Mouse (Mus musculus): ENCODE measurements at regions not wholly inside any gene's neighbourhood (a gene's known extent, or its start where the extent isn't known, plus 50 kb on each side); places are given as distances from the start of the nearest gene placed in this dataset.

DNA sequence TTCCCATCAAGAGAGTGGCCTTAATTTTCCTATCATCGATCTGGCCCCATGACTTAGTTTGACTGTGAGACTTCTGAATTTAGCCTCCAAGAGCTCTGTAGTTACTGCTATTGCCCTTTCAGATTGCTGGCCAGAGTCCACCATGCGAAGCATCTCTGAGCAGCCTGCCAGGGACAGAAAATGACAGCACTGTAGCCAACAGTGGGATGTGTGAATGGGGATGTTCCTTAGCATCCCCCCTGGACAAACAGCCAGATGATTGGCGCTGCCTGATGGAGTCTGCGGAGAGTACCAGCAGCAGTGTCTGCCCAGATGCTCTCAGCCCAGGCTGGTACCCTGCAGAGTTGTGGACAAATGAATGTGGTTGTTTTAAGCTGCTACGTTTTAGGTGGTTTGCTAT, 96.6 kb downstream of the 4931417E11Rik start:
- Histone ChIP-seq H3K36me3 (ENCODE audit: control insufficient read depth, insufficient read depth, low read length) (no peaks in the 10 kb centered on the region), H3K4me3 (replicated peaks; ENCODE audit: low read length) (no peak overlapping the region), H3K4me2 (replicated peaks; ENCODE audit: low read depth, low read length, severe bottlenecking) (no peak overlapping the region), H3K9me3 (ENCODE audit: control insufficient read depth, low read length) (peaks cover 5% of the 10 kb centered on the region; the same call in 1 of the 2 replicates), H3K4me1 (ENCODE audit: control insufficient read depth, insufficient read depth, low read length) (0 out of 2 replicates have a peak, but pooled peaks cover 5% of the 10 kb centered on the region), H3K9ac (ENCODE audit: low read depth, low read length, severe bottlenecking) (no peak overlapping the region), H3K27me3 (ENCODE audit: control insufficient read depth, insufficient read depth, low read length) (0 out of 2 replicates have a peak, but pooled peaks cover 3% of the 10 kb centered on the region), H3K27ac (replicated peaks; ENCODE audit: low read depth, low read length) (no peak overlapping the region)
- ATAC-seq (ENCODE audit: low FRiP score, low read depth): no peak
- no peak for TF ChIP-seq POLR2A (IDR thresholded peaks at IDR 0.05; ENCODE audit: borderline replicate concordance, extremely low read depth, insufficient read depth, insufficient read length)
- 85% methylated on average over 5 of the region's 5 CpGs for WGBS
- no peak for DNase-seq (ENCODE audit: low spot score)

DNA sequence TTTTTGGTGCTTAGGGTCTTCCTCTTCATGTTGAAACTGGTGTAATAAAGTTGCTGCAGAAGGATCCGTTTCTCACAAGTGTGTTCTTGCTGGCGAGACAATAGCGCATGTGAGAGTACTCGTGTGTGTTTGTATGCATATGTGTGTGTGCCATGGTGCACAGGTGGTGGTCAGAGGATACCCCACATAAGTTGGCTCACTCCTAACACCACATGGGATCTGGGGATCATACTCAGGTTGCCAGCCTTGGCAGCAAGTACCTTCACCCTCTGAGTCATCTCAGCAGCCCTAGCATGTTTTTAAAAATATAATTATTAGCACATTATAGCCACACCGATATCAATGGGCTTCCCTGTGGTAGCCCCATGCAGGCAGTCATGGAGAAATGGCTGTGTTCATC, 97.6 kb downstream of the 4931417E11Rik start:
- Histone ChIP-seq H3K9me3 (ENCODE audit: control insufficient read depth, low read length) (peaks cover 5% of the 10 kb centered on the region; the same call in 1 of the 2 replicates), H3K4me1 (ENCODE audit: control insufficient read depth, insufficient read depth, low read length) (0 out of 2 replicates have a peak, but pooled peaks cover 5% of the 10 kb centered on the region), H3K27ac (replicated peaks; ENCODE audit: low read depth, low read length) (no peak overlapping the region), H3K4me3 (replicated peaks; ENCODE audit: low read length) (no peak overlapping the region), H3K36me3 (ENCODE audit: control insufficient read depth, insufficient read depth, low read length) (no peaks in the 10 kb centered on the region), H3K27me3 (ENCODE audit: control insufficient read depth, insufficient read depth, low read length) (0 out of 2 replicates have a peak, but pooled peaks cover 3% of the 10 kb centered on the region), H3K4me2 (replicated peaks; ENCODE audit: low read depth, low read length, severe bottlenecking) (no peak overlapping the region), H3K9ac (ENCODE audit: low read depth, low read length, severe bottlenecking) (no peak overlapping the region)
- WGBS: 92% methylated on average over 5 of the region's 5 CpGs
- no peak for ATAC-seq (ENCODE audit: low FRiP score, low read depth)
- no peak for DNase-seq (ENCODE audit: low spot score)
- TF ChIP-seq POLR2A (IDR thresholded peaks at IDR 0.05; ENCODE audit: borderline replicate concordance, extremely low read depth, insufficient read depth, insufficient read length): no peak

DNA sequence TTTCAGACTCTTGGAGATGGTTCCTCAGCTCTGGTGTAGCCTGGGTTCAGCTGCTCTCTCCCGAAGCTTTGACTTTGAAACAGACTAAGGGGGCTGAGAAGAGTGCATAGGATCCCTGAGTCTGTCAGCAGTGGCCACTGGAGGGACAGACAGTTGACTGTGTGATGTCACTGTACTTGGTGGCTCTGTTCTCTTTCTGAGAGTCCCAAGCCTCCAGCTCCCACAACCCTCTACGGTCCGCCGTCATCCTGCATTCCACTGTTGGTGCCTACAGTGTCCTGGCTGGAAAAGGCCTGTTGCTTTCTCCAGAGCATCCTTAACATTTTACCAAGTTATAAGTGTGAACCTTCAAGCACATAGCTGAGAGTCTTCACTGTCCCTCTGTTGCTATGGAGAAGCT, 98.6 kb downstream of the 4931417E11Rik start:
- H3K27ac ChIP-seq (replicated peaks; ENCODE audit: low read depth, low read length): no peak overlapping the region
- 0 out of 2 replicates have a peak, but pooled peaks cover 5% of the 10 kb centered on the region for H3K4me1 ChIP-seq (ENCODE audit: control insufficient read depth, insufficient read depth, low read length)
- no peaks in the 10 kb centered on the region; the same call in 1 of the 2 replicates for H3K9me3 ChIP-seq (ENCODE audit: control insufficient read depth, low read length)
- no peak overlapping the region for H3K4me2 ChIP-seq (replicated peaks; ENCODE audit: low read depth, low read length, severe bottlenecking)
- H3K27me3 ChIP-seq (ENCODE audit: control insufficient read depth, insufficient read depth, low read length): 0 out of 2 replicates have a peak, but pooled peaks cover 3% of the 10 kb centered on the region
- no peak for TF ChIP-seq POLR2A (IDR thresholded peaks at IDR 0.05; ENCODE audit: borderline replicate concordance, extremely low read depth, insufficient read depth, insufficient read length)
- no peaks in the 10 kb centered on the region for H3K36me3 ChIP-seq (ENCODE audit: control insufficient read depth, insufficient read depth, low read length)
- no peak for ATAC-seq (ENCODE audit: low FRiP score, low read depth)
- DNase-seq (ENCODE audit: low spot score): no peak
- H3K9ac ChIP-seq (ENCODE audit: low read depth, low read length, severe bottlenecking): no peak overlapping the region
- WGBS: 85% methylated on average over 4 of the region's 4 CpGs
- no peak overlapping the region for H3K4me3 ChIP-seq (replicated peaks; ENCODE audit: low read length)

DNA sequence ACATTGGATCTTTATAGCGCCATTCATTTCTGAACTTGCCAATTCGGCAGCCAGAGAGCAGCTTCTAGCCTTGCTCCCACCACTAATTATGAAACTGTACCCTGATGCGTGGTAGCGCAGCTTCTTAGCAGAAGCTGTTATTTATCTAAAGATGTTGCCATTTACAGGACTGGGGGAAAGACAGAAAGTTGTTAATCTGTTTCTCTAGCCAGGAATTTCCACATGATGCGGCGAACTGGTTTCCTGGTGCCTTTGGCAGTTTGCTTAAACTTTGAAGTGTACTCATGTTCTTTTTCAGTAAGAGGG, 100.7 kb downstream of the 4931417E11Rik start:
- Histone ChIP-seq H3K4me3 (replicated peaks; ENCODE audit: low read length) (peak overlapping the region; percentile 23), H3K9ac (ENCODE audit: low read depth, low read length, severe bottlenecking) (no peak overlapping the region), H3K4me1 (ENCODE audit: control insufficient read depth, insufficient read depth, low read length) (0 out of 2 replicates have a peak, but pooled peaks cover 5% of the 10 kb centered on the region), H3K9me3 (ENCODE audit: control insufficient read depth, low read length) (no peaks in the 10 kb centered on the region), H3K27me3 (ENCODE audit: control insufficient read depth, insufficient read depth, low read length) (0 out of 2 replicates have a peak, but pooled peaks cover 3% of the 10 kb centered on the region), H3K36me3 (ENCODE audit: control insufficient read depth, insufficient read depth, low read length) (no peaks in the 10 kb centered on the region), H3K4me2 (replicated peaks; ENCODE audit: low read depth, low read length, severe bottlenecking) (peak overlapping the region; percentile 40), H3K27ac (replicated peaks; ENCODE audit: low read depth, low read length) (no peak overlapping the region)
- 13% methylated on average over 6 of the region's 6 CpGs for WGBS
- ATAC-seq (ENCODE audit: low FRiP score, low read depth) (no peak), DNase-seq (ENCODE audit: low spot score) (no peak)
- no peak for TF ChIP-seq POLR2A (IDR thresholded peaks at IDR 0.05; ENCODE audit: borderline replicate concordance, extremely low read depth, insufficient read depth, insufficient read length)

DNA sequence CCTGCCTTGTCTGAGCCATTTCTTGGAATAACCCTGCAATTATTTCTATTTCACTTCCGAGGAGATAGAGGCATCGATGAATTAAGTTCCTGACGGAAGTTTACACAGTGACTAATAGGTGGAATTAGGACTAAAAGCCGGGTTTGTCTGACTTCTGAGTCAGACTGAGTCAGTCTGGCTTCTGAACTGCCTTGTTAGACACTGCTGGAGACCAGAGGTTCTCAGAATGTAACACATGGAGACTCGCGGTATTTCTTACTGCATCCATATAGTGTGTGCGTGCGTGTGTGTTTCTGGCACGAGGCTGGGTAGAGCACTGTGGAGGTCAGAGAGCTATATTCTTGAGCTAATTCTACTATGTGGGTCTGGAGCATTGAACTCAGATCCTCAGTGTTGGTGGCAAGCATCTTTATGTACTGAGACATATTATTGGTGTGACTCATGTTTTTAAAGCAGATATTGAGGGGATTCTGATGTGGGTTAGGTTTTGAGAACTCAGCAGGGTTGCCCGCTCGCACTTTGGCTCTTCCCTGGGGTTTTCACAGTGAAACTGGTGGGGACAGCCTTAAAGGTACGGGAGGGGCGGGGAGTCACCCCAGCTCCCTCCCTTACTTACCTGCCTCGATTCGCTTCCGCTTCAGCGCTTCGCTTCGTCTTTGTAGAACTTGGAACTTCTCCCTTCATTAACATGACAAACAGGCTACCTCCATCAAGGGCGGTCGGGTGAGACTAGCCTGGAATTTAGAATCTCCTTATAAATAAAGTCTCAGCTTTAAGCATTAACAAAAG, 101.2 kb downstream of the 4931417E11Rik start:
- peak overlapping the region; percentile 23 for H3K4me3 ChIP-seq (replicated peaks; ENCODE audit: low read length)
- H3K4me2 ChIP-seq (replicated peaks; ENCODE audit: low read depth, low read length, severe bottlenecking): peak overlapping the region; percentile 40
- no peaks in the 10 kb centered on the region for H3K36me3 ChIP-seq (ENCODE audit: control insufficient read depth, insufficient read depth, low read length)
- no peak overlapping the region for H3K27ac ChIP-seq (replicated peaks; ENCODE audit: low read depth, low read length)
- 0 out of 2 replicates have a peak, but pooled peaks cover 5% of the 10 kb centered on the region for H3K4me1 ChIP-seq (ENCODE audit: control insufficient read depth, insufficient read depth, low read length)
- WGBS: 9% methylated on average over 21 of the region's 21 CpGs
- no peak for TF ChIP-seq POLR2A (IDR thresholded peaks at IDR 0.05; ENCODE audit: borderline replicate concordance, extremely low read depth, insufficient read depth, insufficient read length)
- DNase-seq (ENCODE audit: low spot score): no peak
- ATAC-seq (ENCODE audit: low FRiP score, low read depth): no peak
- no peaks in the 10 kb centered on the region for H3K9me3 ChIP-seq (ENCODE audit: control insufficient read depth, low read length)
- no peak overlapping the region for H3K9ac ChIP-seq (ENCODE audit: low read depth, low read length, severe bottlenecking)
- 0 out of 2 replicates have a peak, but pooled peaks cover 3% of the 10 kb centered on the region for H3K27me3 ChIP-seq (ENCODE audit: control insufficient read depth, insufficient read depth, low read length)
